Mouse (Mus musculus) forelimb bud, embryonic 11.5 days (tissue): ENCODE results near the gene Vmn1r213.

Experiments
- DNase-seq: peaks from one replicate; pipeline ENCODE4 v3.0.0-alpha.2; 2012; ENCODE audit warnings: low read depth, low spot score

The Vmn1r213 gene

DNA sequence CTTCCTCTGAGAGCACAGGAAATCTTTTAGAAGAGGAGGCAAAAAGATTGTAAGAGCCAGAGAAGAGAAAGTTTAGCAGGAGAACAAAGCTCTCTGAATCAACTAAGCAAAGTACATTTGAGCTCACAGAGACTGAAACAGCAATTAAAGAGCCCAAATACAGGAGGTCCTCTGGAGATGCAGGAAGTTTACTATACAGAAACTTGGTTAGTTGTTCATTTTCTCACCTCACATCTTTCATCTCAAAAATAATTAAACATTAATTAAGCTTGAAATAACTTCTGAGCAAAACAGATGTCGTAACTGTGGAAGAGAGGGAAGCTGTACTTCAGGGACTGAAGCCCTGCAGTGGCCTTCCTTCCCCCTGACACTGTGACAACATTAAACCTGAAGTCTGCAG, at the start of gene Vmn1r213:
Vmn1r213 (plus strand) TSS at position 301 of the 400 bp plus-strand sequence.
- no peak for DNase-seq

DNA sequence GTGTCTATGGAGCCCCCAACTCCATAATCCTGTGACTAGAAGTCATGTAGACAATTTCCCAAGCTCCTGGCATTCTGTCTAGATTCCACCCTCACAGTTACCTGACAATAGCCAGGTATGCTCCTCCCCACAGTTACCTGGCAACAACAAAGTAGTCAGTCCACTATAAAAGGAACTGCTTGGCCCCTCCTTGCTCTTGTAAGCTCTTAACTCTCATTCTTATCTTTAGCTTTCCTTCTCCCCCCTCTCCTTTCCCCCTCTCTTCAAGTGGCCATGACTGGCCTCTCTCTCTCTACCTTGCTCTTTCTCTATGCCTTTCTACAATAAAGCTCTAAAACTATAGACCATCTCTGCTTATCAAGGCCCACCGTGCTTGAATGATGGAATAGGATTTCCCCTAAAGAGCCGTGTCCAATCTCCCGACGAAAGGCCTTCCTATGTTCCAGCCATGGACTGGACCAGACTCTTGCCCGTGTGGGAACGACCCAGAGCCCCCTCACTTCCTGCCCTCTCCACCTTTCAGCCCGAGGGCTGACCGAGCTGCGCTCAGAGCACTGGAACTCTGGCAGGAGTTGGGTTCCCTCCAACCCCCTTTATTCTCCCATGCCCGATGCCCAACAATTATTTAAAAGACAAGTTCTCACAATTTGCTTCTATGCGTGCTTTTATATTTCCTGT, 17.1 kb upstream of the Vmn1r213 start:
- DNase-seq = no peak

DNA sequence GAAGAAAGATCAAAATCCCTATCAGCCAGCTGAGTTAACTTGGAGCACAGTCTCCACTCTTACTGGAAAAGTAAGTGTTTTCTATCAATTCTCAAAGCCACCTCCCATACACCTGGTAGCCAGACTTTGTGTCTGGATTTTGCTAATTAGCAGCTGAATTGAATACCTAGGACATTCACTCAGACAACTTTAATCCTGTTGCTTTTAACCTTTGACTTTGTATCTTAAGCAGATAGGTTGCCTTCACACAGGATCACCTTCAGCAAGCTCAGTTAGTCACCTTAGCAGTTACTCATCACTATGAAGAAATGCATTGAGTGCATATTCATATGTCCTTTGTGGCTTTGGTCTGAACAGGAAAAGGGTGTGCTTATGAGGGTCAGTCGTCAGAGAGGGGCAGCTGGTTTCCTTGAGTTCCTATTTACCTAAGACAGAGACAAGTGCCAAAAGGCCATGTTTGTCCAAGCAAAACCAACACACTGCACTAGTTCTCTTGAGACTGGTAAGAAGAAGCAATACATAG, 15.2 kb upstream of the Vmn1r213 start:
- no peak for DNase-seq

DNA sequence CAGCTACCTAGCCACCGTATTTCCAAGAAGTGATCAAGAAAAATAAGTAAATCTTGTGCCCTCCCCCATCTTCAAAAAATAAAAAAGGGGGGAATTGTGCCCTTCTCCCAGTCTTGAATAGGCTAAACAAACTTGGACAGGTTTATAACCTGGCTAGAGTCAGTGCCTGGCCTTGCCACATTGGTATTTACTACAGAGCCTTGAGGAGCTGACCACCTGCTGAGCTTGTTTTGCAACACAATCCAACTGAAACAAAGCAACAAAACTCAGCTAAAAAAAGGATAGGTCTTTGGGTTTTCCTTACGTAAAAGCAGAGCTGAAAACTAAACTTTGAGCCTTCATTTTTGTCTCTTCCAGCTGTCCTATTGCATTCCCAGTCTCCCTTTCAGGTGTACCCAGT, 14.7 kb upstream of the Vmn1r213 start:
- DNase-seq = no peak

DNA sequence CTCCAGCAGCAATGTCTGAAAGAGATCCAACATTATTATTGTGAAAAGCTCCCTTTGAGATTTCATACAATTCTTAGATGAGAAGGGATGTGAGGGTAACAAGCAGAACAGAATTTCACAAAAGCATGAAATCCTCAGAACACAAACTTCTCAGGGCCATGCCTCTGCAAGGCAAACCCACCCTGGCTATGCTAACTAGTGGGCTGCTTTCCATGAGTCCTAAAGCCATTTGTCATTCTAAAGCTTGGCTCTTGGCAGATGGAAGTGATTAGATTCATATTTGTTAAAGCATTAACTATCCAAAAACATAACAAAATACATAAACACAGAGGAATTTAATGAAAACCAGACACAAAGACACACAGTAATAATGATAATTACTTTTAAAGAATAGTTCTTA, 10.7 kb downstream of the Vmn1r213 start:
- DNase-seq = peak; percentile 5

DNA sequence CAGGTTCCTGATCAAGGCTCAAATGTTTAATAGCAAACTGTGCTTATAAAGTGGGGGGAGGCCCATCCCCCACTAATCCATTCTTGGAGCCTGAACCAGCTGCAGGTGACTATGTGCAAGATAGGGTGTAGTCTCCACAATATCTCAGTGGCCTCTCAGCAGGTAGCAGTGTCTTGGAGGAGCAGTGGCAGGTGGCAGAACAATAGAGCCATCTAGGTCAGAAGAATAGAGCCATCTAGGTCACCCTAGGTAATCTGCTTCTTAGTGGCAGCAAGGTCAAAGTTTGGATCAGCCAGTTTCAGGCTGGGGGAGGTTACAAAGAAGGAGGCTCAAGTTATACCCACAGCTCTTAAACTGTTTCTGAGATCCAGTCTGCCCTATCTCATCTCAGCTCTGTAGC, 17.4 kb downstream of the Vmn1r213 start:
- no peak for DNase-seq

DNA sequence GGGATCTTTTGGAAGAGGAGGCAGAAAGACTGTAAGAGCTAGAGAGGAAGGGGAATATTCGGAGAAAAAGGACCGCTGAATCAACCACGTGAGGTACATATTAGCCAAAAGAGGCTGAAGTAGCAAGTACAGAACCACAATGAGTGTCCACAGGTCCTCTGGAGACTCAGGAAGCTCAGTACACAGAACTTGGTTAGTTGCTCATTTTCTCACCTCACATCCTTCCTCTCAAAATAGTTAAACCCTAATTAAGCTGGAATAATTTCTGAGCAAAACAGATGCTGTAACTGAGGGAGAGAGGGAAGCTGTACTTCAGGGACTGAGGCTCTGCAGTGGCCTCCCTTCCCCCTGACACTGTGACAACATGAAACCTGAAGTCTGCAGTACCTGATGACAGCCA, 22.7 kb downstream of the Vmn1r213 start, which contains the start of gene Vmn1r214:
Vmn1r214 (plus strand) TSS at position 301 of the 400 bp plus-strand sequence.
- no peak for DNase-seq

DNA sequence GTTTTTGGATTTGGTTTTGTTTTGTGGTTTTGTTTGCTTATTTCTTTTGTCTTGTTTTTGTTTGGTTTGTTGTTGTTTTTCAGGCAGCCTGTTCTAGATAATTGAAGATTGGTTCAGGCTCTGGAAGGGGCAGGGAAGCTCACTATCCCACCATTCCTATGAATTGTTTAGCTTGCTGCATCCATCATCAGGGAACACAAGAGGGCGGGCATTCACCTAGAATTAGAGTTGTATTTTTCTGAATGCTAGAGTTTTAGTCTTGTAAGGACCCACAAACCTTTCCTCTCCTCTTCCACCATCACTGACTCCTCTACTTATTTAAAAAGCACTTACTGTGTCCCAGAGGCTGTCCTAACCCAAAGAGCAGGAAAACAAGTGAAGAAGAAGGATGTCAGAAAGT, 50.3 kb downstream of the Vmn1r213 start:
- DNase-seq = no peak
